Mouse (Mus musculus) retina, embryonic 14.5 days (tissue): ENCODE results near the gene Tfeb.

Experiments
- DNase-seq: peaks from one replicate; pipeline ENCODE4 v3.0.0-alpha.2; 2015; ENCODE audit warnings: low spot score

Tfeb gene

GRCm38 (mm10) chr17:47754246-47754645, 17.4 kb downstream of the Tfeb start:
- DNase-seq = no peak

- no peak for DNase-seq
Observed at GRCm38 (mm10) chr17:47756366-47756765, 19.5 kb downstream of the Tfeb start.

- no peak for DNase-seq
Observed at GRCm38 (mm10) chr17:47757056-47757610, 20.3 kb downstream of the Tfeb start.

- DNase-seq = no peak
Observed at GRCm38 (mm10) chr17:47759702-47760410, 23.0 kb downstream of the Tfeb start.

- no peak for DNase-seq
Observed at GRCm38 (mm10) chr17:47762028-47762427, 25.2 kb downstream of the Tfeb start.

- DNase-seq = no peak
Observed at GRCm38 (mm10) chr17:47762518-47763340, 25.9 kb downstream of the Tfeb start.

- no peak for DNase-seq
Observed at GRCm38 (mm10) chr17:47765986-47766385, 29.2 kb downstream of the Tfeb start.

GRCm38 (mm10) chr17:47766407-47767043, 29.7 kb downstream of the Tfeb start:
- DNase-seq = no peak

GRCm38 (mm10) chr17:47767081-47767455, 30.2 kb downstream of the Tfeb start:
- no peak for DNase-seq

- no peak for DNase-seq
Observed at GRCm38 (mm10) chr17:47767456-47768141, 30.8 kb downstream of the Tfeb start.

- DNase-seq = no peak
Observed at GRCm38 (mm10) chr17:47768707-47769276, 32.0 kb downstream of the Tfeb start.

- DNase-seq = no peak
Observed at GRCm38 (mm10) chr17:47769389-47770299, 32.8 kb downstream of the Tfeb start.

GRCm38 (mm10) chr17:47773604-47774003, 36.8 kb downstream of the Tfeb start:
- DNase-seq = no peak

- no peak for DNase-seq
Observed at GRCm38 (mm10) chr17:47777141-47777540, 40.3 kb downstream of the Tfeb start.

- DNase-seq = no peak
Observed at GRCm38 (mm10) chr17:47780470-47780869, 43.6 kb downstream of the Tfeb start.

GRCm38 (mm10) chr17:47782486-47782885, 45.7 kb downstream of the Tfeb start:
- no peak for DNase-seq

GRCm38 (mm10) chr17:47783445-47784223, 46.8 kb downstream of the Tfeb start:
- DNase-seq = no peak

GRCm38 (mm10) chr17:47784411-47784810, 47.6 kb downstream of the Tfeb start:
- DNase-seq = no peak

GRCm38 (mm10) chr17:47787632-47788031, 50.8 kb downstream of the Tfeb start:
- DNase-seq = no peak

- DNase-seq = no peak
Observed at GRCm38 (mm10) chr17:47788306-47788705, 51.5 kb downstream of the Tfeb start.
